Mouse (Mus musculus) MEL (cell line): ENCODE results near the gene Neu2.

Experiments
- CHD1 ChIP-seq: IDR thresholded peaks from 2 replicates; pipeline ENCODE4 v1.6.1; 2012; ENCODE audit warnings: low read depth, mild to moderate bottlenecking, inconsistent platforms, low read length, improper control_type of control experiment
- CTCF ChIP-seq, 3 experiments: IDR thresholded peaks in 2 of 3; conservative IDR thresholded peaks in 1 of 3; 2 replicates each; pipeline ENCODE4 v1.5.1; 2011 to 2012; ENCODE audit warnings: low read length in 3 of 3, low read depth in 2 of 3, mild to moderate bottlenecking in 2 of 3, improper control_type of control experiment in 1 of 3, inconsistent platforms in 1 of 3, mixed read lengths in 1 of 3, moderate library complexity in 1 of 3; ENCODE audit not compliant: control insufficient read depth in 1 of 3, insufficient read depth in 1 of 3, poor library complexity in 1 of 3, severe bottlenecking in 1 of 3
- E2F4 ChIP-seq: IDR thresholded peaks from 2 replicates; pipeline ENCODE4 v1.6.1; 2011; ENCODE audit warnings: low read depth, low read length, improper control_type of control experiment, borderline replicate concordance
- EP300 ChIP-seq, 2 experiments: IDR thresholded peaks; 2 replicates each; pipeline ENCODE4 v1.6.1; 2011; ENCODE audit warnings: improper control_type of control experiment in 2 of 2, low read length in 2 of 2, low read depth in 1 of 2, mild to moderate bottlenecking in 1 of 2
- HCFC1 ChIP-seq: IDR thresholded peaks from 2 replicates; pipeline ENCODE4 v1.6.1; 2012; ENCODE audit warnings: low read depth, mild to moderate bottlenecking, inconsistent platforms, low read length, improper control_type of control experiment, moderate library complexity
- JUND ChIP-seq: IDR thresholded peaks from 2 replicates; pipeline ENCODE4 v1.6.1; 2011; ENCODE audit warnings: low read depth, mild to moderate bottlenecking, improper control_type of control experiment, low read length
- MXI1 ChIP-seq: IDR thresholded peaks from 2 replicates; pipeline ENCODE4 v1.6.1; 2011; ENCODE audit warnings: mild to moderate bottlenecking, low read depth, low read length, improper control_type of control experiment
- POLR2A ChIP-seq, 2 experiments: IDR thresholded peaks; 2 replicates each; pipeline ENCODE4 v1.6.1; 2011 to 2012; ENCODE audit warnings: low read length in 2 of 2, mild to moderate bottlenecking in 2 of 2, control low read depth in 1 of 2, improper control_type of control experiment in 1 of 2, low read depth in 1 of 2, moderate library complexity in 1 of 2; ENCODE audit not compliant: control insufficient read depth in 1 of 2, insufficient read depth in 1 of 2, poor library complexity in 1 of 2
- RCOR1 ChIP-seq: IDR thresholded peaks from 2 replicates; pipeline ENCODE4 v1.6.1; 2012; ENCODE audit warnings: low read depth, mild to moderate bottlenecking, inconsistent platforms, low read length, improper control_type of control experiment
- TAL1 ChIP-seq: IDR thresholded peaks from 2 replicates; pipeline ENCODE4 v1.6.1; 2012; ENCODE audit warnings: mild to moderate bottlenecking, inconsistent platforms, low read length, moderate library complexity, mixed read lengths
- USF1 ChIP-seq: IDR thresholded peaks from 2 replicates; pipeline ENCODE4 v1.6.1; 2014; ENCODE audit warnings: low read depth, mild to moderate bottlenecking, inconsistent platforms, low read length, improper control_type of control experiment, moderate library complexity
- USF2 ChIP-seq, 2 experiments: IDR thresholded peaks; 2 replicates each; pipeline ENCODE4 v1.6.1; 2011 to 2012; ENCODE audit warnings: improper control_type of control experiment in 2 of 2, low read length in 2 of 2, borderline replicate concordance in 1 of 2, inconsistent platforms in 1 of 2, low read depth in 1 of 2, mild to moderate bottlenecking in 1 of 2; ENCODE audit not compliant: insufficient read depth in 1 of 2
- ZNF384 ChIP-seq: IDR thresholded peaks from 2 replicates; pipeline ENCODE4 v1.6.1; 2012; ENCODE audit warnings: low read depth, mild to moderate bottlenecking, inconsistent platforms, low read length, improper control_type of control experiment

DNA sequence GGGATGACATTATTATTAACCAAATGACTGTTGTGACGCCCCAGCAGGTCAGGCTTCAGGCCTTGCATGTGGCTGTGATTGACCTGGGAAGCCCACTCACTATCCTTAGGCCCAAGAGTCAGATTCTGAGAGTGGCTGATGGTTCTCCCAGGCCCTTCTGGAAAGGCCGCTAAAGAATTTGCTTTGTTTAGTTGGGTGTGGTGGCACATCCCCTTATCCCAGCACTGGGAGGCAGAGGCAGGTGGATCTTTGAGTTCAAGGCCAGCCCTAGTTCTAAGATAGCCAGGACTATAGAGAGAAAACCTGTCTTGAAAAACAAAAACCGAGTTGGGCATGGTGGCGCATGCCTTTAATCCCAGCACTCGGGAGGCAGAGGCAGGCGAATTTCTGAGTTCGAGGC, 15.4 kb downstream of the Neu2 start:
- TF ChIP-seq E2F4 (no peak), CTCF (IDR thresholded peaks at IDR 0.05 in 2 of 3, conservative IDR thresholded peaks at IDR 0.05 in 1 of 3; ENCODE audit: control insufficient read depth in 1 of 3, insufficient read depth in 1 of 3, low read depth in 2 of 3, low read length in 3 of 3, poor library complexity in 1 of 3, severe bottlenecking in 1 of 3) (no peak), POLR2A (IDR thresholded peaks at IDR 0.05; ENCODE audit: control insufficient read depth in 1 of 2, insufficient read depth in 1 of 2, low read depth in 1 of 2, low read length in 2 of 2, poor library complexity in 1 of 2) (no peak), EP300 (IDR thresholded peaks at IDR 0.05; ENCODE audit: low read depth in 1 of 2, low read length in 2 of 2) (no peak), HCFC1 (no peak), TAL1 (no peak), USF2 (IDR thresholded peaks at IDR 0.05; ENCODE audit: borderline replicate concordance in 1 of 2, insufficient read depth in 1 of 2, low read depth in 1 of 2, low read length in 2 of 2) (no peak), JUND (no peak), RCOR1 (no peak), ZNF384 (no peak), MXI1 (no peak), USF1 (no peak), CHD1 (no peak)
